Mouse (Mus musculus): Measurements from ENCODE around the gene Pcyox1.

Pcyox1 gene

GRCm38 (mm10) chr6:86396581-86397256, at the start of gene Pcyox1:
Pcyox1 (minus strand) TSS chr6:86397154.
- peak; percentile 73 for DNase-seq (ENCODE audit: low read depth)

DNA sequence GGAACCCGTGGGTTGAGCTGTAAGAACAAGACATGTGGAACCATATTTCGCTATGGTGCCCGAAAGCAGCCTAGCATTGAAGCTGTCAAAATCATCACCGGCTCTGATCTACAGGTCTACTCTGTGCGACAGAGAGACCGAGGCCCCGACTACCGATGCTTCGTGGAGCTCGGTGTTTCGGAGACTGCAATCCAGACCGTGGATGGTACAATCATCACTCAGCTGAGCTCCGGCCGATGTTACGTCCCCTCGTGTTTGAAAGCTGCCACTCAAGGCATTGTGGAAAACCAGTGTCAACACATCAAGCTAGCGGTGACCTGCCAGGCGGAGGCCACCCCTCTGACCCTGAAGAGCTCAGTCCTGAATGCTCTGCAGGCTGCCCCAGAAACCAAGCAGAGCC, 48.6 kb upstream of the Pcyox1 start:
- no peak for DNase-seq (ENCODE audit: low read depth)

GRCm38 (mm10) chr6:86441571-86441970, 44.6 kb upstream of the Pcyox1 start:
- no peak for DNase-seq (ENCODE audit: low read depth)

DNA sequence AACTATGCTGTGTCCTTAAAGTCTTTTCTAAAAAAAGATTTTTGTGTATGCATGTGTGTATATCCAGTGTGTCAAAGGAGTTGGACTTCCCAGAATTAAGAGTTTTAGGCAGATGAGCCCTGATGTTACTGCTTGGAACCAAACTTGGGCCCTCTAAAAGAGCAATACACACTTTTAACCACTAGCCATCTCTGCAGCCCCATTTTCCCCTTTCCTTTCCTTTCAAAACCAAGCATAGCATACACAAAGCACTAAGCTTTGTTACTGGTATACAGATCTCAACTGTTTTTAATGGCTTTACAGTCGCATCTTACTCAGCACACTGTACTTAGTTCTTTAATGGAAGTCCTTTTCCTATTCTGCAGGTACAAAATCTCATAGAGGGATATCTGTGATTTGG, 42.6 kb upstream of the Pcyox1 start:
- DNase-seq (ENCODE audit: low read depth), result peak; percentile 10

- no peak for DNase-seq (ENCODE audit: low read depth)
These were observed 42.2 kb upstream of the Pcyox1 start for GRCm38 (mm10) chr6:86439119-86439496.

DNA sequence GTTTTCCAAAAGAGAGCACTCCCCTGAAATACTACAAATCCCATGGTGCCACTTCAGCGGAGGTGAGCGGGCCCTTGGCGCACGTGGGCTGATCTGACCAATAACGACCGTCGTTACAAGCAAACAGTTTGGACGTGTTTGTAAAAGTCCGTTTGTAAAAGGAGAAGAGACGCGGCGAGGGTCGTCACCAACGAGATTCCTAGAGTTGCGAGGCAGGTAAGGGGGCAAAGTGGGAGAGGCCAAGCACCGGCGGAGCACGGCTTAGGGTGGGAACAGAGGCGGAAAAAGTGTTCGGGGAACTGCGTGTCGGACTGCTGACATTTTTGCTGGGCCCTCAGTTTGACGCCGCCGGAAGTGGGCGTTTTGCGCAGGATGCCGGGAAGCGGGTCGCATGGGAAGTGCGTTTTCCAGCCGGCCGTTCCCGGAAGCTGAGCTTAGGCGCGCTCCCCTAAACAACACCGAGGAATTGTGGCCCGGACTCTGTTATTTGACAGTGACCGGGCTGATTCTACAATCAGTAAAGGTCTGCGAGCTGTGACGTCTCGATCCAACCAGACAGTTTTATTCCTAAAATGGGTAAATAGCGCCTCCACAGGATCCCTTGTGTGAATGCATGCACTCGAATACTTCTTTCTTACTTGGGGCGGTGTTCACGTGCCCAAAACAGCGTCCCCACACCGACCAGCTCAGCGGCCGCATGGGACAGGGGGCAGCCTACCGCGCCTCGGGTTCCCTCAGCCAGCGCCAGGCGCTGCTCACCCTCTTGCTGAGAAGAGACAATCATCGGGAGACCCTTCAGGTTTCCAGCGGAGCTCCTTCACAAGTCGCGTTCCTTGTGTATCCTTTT, 41.5 kb upstream of the Pcyox1 start, which contains the start of gene C87436:
C87436 (plus strand) TSS at position 103 of the 847 bp plus-strand sequence.
- peak; percentile 93 for DNase-seq (ENCODE audit: low read depth)

DNA sequence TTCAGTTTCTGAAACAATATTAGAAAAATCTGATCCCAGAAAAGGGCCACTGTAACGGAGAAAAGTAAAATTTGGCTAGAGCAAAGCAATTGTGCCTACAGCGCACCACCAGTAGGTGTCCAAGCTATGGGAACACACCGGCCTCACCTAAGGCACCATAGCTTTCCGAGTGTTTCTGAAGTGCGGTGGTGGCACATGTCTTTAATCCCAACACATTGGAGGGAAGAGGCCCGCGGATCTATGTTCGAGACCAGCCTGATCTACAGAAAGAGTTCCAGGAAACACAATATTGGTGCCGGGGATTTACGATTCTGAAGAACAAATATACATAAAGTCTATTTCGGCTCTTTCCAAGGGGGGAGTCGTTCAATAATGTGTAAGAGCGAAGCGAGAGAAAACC, 40.8 kb upstream of the Pcyox1 start:
- peak; percentile 73 for DNase-seq (ENCODE audit: low read depth)

DNA sequence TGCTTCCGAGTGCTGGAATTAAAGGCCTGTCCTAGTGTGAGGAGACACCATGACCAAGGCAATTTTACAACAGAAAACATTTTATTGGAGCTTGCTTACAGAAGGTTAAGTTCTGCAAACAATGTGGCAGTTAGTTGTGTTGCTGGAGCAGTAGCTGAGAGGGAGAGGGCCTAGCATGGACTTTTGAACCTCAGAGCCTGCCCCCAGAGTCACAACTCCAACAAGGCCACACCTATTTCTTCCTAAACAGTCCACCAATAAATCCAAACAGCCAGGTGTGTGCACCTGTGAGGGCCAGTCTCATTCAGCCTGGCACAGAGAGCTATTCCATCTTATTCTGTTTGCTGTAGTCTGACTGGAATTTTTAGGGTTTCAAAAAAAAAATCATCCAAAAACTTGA, 36.7 kb upstream of the Pcyox1 start:
- no peak for DNase-seq (ENCODE audit: low read depth)

GRCm38 (mm10) chr6:86431531-86431930, 34.6 kb upstream of the Pcyox1 start:
- DNase-seq (ENCODE audit: low read depth), result no peak

DNA sequence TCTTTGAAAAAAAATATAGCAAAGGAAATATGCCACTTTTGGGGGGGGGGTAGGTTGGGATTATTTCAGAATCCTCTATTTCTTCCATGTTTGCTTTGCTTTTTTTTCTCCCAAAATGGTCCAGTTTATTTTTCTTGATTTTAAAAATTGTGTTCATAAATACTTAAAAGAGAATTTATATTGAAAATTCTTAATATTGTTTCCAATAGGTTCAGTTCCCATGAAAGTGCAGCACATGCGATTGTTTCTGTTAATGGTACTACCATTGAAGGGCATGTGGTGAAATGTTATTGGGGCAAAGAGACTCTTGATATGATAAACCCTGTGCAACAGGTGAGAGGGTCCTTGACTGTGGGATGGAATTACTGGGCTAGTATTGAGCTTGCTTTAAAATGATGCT, 29.4 kb upstream of the Pcyox1 start, which contains the start of gene Gm44790:
Gm44790 (plus strand) TSS at position 301 of the 400 bp plus-strand sequence.
- no peak for DNase-seq (ENCODE audit: low read depth)

GRCm38 (mm10) chr6:86420491-86420890, 23.5 kb upstream of the Pcyox1 start:
- no peak for DNase-seq (ENCODE audit: low read depth)

DNA sequence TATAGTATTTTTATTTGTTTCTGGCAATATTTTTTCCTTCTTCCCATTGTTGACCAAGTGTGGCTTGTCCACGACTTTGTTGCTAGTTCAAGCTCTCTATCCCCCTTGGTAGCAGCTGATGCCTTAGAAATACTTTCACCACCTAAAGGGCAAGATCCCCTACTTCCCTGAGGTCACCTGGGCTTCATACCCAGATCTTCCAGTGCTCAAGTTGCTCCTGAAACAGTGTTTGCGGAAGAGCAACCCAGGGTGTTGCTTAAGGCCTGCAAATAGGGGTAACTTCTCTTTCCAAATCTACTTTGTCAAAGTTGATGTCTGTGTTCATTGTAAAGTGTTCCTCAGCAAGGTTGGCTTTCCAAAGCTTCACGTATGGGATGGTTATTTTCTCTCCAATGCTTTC, 22.3 kb upstream of the Pcyox1 start:
- no peak for DNase-seq (ENCODE audit: low read depth)

- no peak for DNase-seq (ENCODE audit: low read depth)
These were observed 21.8 kb upstream of the Pcyox1 start for GRCm38 (mm10) chr6:86418711-86419110.

- DNase-seq (ENCODE audit: low read depth), result no peak
These were observed 9.4 kb upstream of the Pcyox1 start for GRCm38 (mm10) chr6:86406306-86406705.

- DNase-seq (ENCODE audit: low read depth), result peak; percentile 24
These were observed 8.0 kb upstream of the Pcyox1 start for GRCm38 (mm10) chr6:86404996-86405395.

GRCm38 (mm10) chr6:86404100-86404861, 7.3 kb upstream of the Pcyox1 start, which contains the start of gene Tia1:
Tia1 (plus strand) TSS chr6:86404219.
- peak; percentile 92 for DNase-seq (ENCODE audit: low read depth)

- DNase-seq (ENCODE audit: low read depth), result peak; percentile 83
These were observed 6.8 kb upstream of the Pcyox1 start for GRCm38 (mm10) chr6:86403728-86404099.

GRCm38 (mm10) chr6:86402681-86403607, 6.0 kb upstream of the Pcyox1 start:
- DNase-seq (ENCODE audit: low read depth), result no peak

DNA sequence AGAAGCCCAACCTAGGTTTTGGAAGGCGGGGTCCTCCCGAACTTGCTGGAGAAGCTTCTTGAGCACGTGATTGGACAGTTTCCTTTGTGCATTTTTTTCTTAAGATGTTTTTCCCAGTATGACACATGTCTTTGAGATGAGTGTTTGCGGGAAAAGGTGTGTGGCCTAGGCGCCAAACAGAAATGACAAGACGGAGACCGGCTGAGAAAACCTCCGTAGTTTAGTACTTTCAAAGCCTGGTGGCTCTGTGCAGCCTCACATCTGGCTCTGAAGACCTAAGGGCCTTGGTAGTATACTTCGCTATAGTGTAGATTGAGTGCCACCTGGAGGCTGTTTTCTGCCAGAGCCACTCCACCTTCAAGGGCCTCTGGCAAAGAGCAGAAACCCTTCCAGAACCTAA, 4.0 kb upstream of the Pcyox1 start:
- peak; percentile 72 for DNase-seq (ENCODE audit: low read depth)

GRCm38 (mm10) chr6:86399995-86400394, 3.0 kb upstream of the Pcyox1 start:
- no peak for DNase-seq (ENCODE audit: low read depth)

- DNase-seq (ENCODE audit: low read depth), result no peak
These were observed 2.0 kb upstream of the Pcyox1 start for GRCm38 (mm10) chr6:86398986-86399385.

All from c-Kit-positive CD71-positive TER-119-negative erythroid progenitor cells, embryonic 14.5 days (primary cell).